Mouse (Mus musculus) left cerebral cortex, adult 8-10 months (tissue): ENCODE results near the gene Olfr798. TPM values are rescaled to one million over a fixed set of nuclear protein-coding genes. Genes with fewer than 3 reads are reported as not detected.

Experiments
- DNase-seq, 2 experiments: peaks; one replicate each; pipeline ENCODE4 v3.0.0; 2022; ENCODE audit warnings: low spot score in 2 of 2
- microRNA-seq, 2 experiments: library from miRNA; unstranded; fragments of <30 nt; microRNA quantifications; one replicate each; pipeline ENCODE4 v1.2.0; 2022
- total RNA-seq, 4 experiments: library from RNA; stranded (reverse); gene quantifications; 2 replicates each; pipeline ENCODE4 v1.2.4; 2022

Olfr798 gene
- total RNA-seq, result not detected

GRCm38 (mm10) chr10:129627834-129628233 lies at the start of gene Olfr798:
TSS of gene Olfr798 (minus strand) at chr10:129627934.
- no peak for DNase-seq

- DNase-seq, result no peak
These were observed 46.0 kb upstream of the Olfr798 start, which contains the start of gene Olfr801 for GRCm38 (mm10) chr10:129673765-129674164. TSS of gene Olfr801 (minus strand) at chr10:129673865.

GRCm38 (mm10) chr10:129657394-129657793 lies 29.7 kb upstream of the Olfr798 start, which contains the start of gene Olfr800:
TSS of gene Olfr800 (plus strand) at chr10:129657694.
- DNase-seq, result no peak

DNA sequence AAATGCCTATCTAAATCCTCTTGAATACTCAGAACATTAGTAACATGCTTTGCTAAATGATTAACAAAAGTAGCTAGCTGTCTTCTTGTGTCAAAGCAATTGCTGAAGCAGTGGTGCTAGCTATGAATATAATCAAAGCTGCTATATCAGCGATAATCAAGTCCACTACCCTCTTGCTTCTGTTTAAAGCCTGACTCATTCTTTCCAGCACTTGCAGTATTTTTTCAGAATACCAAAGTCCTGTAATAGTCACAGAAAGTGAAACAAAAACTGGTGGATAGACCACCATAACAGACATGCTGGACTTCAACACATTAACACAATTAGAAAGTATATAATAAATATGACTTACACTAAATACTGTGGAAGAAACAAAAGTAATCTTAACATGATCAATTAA lies 24.0 kb upstream of the Olfr798 start:
- no peak for DNase-seq

DNA sequence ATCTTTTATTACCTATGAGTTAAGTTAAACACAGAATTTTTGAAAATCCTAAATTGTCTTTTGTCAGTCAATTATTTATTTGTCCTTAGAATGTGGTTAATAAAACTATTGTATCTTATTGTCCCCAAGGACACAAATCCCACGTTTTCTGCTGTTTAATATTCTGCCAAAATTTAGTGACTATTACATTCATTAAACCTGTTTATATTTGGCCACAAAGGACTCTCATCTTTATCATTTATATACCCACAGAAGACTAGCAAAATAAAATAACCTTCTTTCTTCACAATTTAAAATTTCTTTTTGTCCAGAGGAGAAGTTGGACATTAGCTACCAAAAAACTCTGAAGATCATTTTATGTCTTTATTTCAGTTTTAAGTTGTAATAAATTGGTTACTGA lies 9.4 kb upstream of the Olfr798 start, which contains the start of gene Olfr799:
Olfr799 (plus strand) TSS at position 301 of the 400 bp plus-strand sequence.
- DNase-seq, result no peak

- no peak for DNase-seq
These were observed 4.5 kb downstream of the Olfr798 start for GRCm38 (mm10) chr10:129623251-129623650.

DNA sequence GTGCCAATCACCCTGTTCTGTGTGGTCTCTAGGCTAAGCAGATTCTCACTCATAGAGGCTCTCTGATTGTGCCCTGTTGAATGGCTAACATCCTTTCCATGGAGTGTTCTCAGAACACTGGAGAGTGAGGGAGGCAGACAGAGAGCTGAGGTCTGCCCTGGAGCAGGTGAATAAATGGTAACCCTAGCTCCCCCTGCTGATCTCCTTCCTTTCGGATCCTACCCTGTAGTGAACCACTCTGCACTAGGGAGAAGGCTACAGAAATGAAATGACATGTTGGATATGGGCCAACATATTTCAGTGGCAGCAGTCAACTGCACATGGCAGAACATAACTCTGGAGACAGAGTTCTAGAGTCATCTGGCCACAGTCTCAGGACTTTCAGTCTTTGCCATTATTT lies 6.0 kb downstream of the Olfr798 start:
- no peak for DNase-seq

GRCm38 (mm10) chr10:129612470-129612869 lies 15.3 kb downstream of the Olfr798 start, which contains the start of gene Olfr796:
TSS of gene Olfr796 (minus strand) at chr10:129612570.
- no peak for DNase-seq

DNA sequence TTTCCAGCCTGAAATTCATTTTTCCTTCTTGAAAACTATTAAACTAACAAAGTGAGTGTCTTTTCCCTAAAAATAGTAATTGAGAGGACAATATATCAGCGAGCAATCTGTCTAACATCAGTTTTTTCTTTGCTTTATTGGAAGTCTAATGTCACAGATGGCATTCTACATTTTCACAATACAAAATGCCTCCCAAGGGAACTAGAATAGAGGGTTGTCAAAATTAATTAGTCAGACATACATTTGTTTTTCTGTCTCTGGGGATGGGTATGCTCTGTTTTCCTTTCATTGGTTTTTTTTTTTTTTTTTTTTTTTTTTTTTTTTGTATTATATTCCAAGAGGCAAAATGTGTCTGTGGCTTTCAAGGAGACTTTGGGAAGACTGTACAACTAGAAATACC lies 50.7 kb downstream of the Olfr798 start:
- no peak for DNase-seq

Small RNA genes lying within 50 kb of the gene (microRNA-seq; reads per million reads assigned to microRNA genes)
- gene Gm23252, result 0 reads per million in 2 experiments

Other genes with a start within 250 kb of the Olfr798 start
- gene Olfr784, start 243.9 kb downstream of the Olfr798 start, total RNA-seq, result under 1 TPM; 0.12 to 0.26 (median 0.16) TPM
- gene Olfr785, start 222.5 kb downstream of the Olfr798 start, total RNA-seq, result not detected
- not detected for gene Olfr786, start 200.6 kb downstream of the Olfr798 start, total RNA-seq
- gene Olfr787, start 166.1 kb downstream of the Olfr798 start, total RNA-seq, result not detected
- not detected for gene Olfr788, start 156.9 kb downstream of the Olfr798 start, total RNA-seq
- not detected for gene Olfr789, start 143.2 kb downstream of the Olfr798 start, total RNA-seq
- not detected for gene Olfr790, start 129.4 kb downstream of the Olfr798 start, total RNA-seq
- gene Olfr791, start 106.1 kb downstream of the Olfr798 start, total RNA-seq, result not detected
- not detected for gene Olfr792, start 88.8 kb downstream of the Olfr798 start, total RNA-seq
- not detected for gene Olfr794, start 60.3 kb downstream of the Olfr798 start, total RNA-seq
- gene Olfr796, start 15.4 kb downstream of the Olfr798 start, total RNA-seq, result not detected
- not detected for gene Olfr799, start 9.6 kb upstream of the Olfr798 start, total RNA-seq
- gene Olfr800, start 29.8 kb upstream of the Olfr798 start, total RNA-seq, result not detected
- gene Olfr801, start 45.9 kb upstream of the Olfr798 start, total RNA-seq, result not detected
- gene Olfr802, start 60.2 kb upstream of the Olfr798 start, total RNA-seq, result under 1 TPM in 1 of 4 experiments, not detected in 3; 0.11 TPM
- gene Olfr803, start 66.4 kb upstream of the Olfr798 start, total RNA-seq, result not detected
- gene Olfr804, start 75.3 kb upstream of the Olfr798 start, total RNA-seq, result not detected
- gene Olfr805, start 101.4 kb upstream of the Olfr798 start, total RNA-seq, result not detected
- gene Olfr806, start 114.0 kb upstream of the Olfr798 start, total RNA-seq, result not detected
- not detected for gene Olfr807, start 129.9 kb upstream of the Olfr798 start, total RNA-seq
- gene Olfr808, start 137.5 kb upstream of the Olfr798 start, total RNA-seq, result not detected
- not detected for gene Olfr809, start 146.7 kb upstream of the Olfr798 start, total RNA-seq
- not detected for gene Olfr810, start 167.0 kb upstream of the Olfr798 start, total RNA-seq
- gene Olfr811, start 176.5 kb upstream of the Olfr798 start, total RNA-seq, result not detected
- gene Olfr812, start 218.2 kb upstream of the Olfr798 start, total RNA-seq, result not detected
- not detected for gene Olfr813, start 227.4 kb upstream of the Olfr798 start, total RNA-seq